10 mouse cellular contexts compared by ENCODE assay signal in genomic region chr8:85076001-85076400, GRCm38 (mm10). TPM values are rescaled to one million over a fixed set of nuclear protein-coding genes. Genes with fewer than 3 reads are reported as not detected.
DNase-seq lines count a peak whose midpoint lies in the region; ATAC-seq and TF ChIP-seq lines count a peak whose summit lies in the region.
"Had no signal": no experiment of that assay in that cellular context is flagged by ENCODE, and none has a peak within 500 bp of the region (broad histone marks: within the 10 kb centered on the region; RNA-seq: fewer than 3 reads in every experiment).

No protein-coding gene starts in this region.

- WGBS in lung, embryonic 14.5 days: 71% methylated on average over 9 of the region's 9 CpGs

- ATAC-seq in lung, embryonic 14.5 days (ENCODE audit: insufficient read depth): no peak

- intact Hi-C loops in gastrocnemius, postnatal 14 days (cut with DNase I; ENCODE audit: low total_unique reads): no loop called here

- H3K9ac ChIP-seq in lung, embryonic 14.5 days: no peak overlapping the region
- H3K9ac ChIP-seq: hindbrain, embryonic 15.5 days had no signal

- H3K4me2 ChIP-seq in lung, embryonic 14.5 days: no peak overlapping the region
- H3K4me2 ChIP-seq: hindbrain, embryonic 15.5 days had no signal

- H3K27me3 ChIP-seq in erythroblast, embryonic 14.5 days (ENCODE audit: control insufficient read depth): no peaks in the 10 kb centered on the region
- no peaks in the 10 kb centered on the region for H3K27me3 ChIP-seq in lung, embryonic 14.5 days (ENCODE audit: insufficient read depth, low read length)
- H3K27me3 ChIP-seq: hindbrain, embryonic 15.5 days had no signal

- H3K4me3 ChIP-seq in erythroblast, embryonic 14.5 days (replicated peaks): peak overlapping the region; percentile 31
- no peak overlapping the region for H3K4me3 ChIP-seq in lung, embryonic 14.5 days (ENCODE audit: low read depth, low read length)
- H3K4me3 ChIP-seq: hindbrain, embryonic 15.5 days had no signal

- H3K27ac ChIP-seq in lung, embryonic 14.5 days (ENCODE audit: low read depth): no peak overlapping the region
- H3K27ac ChIP-seq: hindbrain, embryonic 15.5 days had no signal

- DNase-seq in gastrocnemius, postnatal 10 days: peak; percentile 57
- DNase-seq in gastrocnemius, adult 18-20 months (ENCODE audit: low spot score): no peak
- DNase-seq in spleen, postnatal 10 days (ENCODE audit: low spot score in 2 of 2): peak; percentile 62 to 78
- DNase-seq in spleen, adult 18-20 months: no peak
- peak; percentile 56 for DNase-seq in lung, embryonic 14.5 days
- DNase-seq in gastrocnemius, postnatal 14 days: no peak
- no peak for DNase-seq in thymus, adult 18-20 months

- no peaks in the 10 kb centered on the region for H3K9me3 ChIP-seq in erythroblast, embryonic 14.5 days (ENCODE audit: control insufficient read depth, low read length)
- H3K9me3 ChIP-seq in lung, embryonic 14.5 days (ENCODE audit: low read depth, low read length): no peaks in the 10 kb centered on the region
- H3K9me3 ChIP-seq: hindbrain, embryonic 15.5 days had no signal

- H3K4me1 ChIP-seq in erythroblast, embryonic 14.5 days (ENCODE audit: control insufficient read depth): peaks cover 73% of the 10 kb centered on the region
- peaks cover 8% of the 10 kb centered on the region; the same call in 1 of the 2 replicates for H3K4me1 ChIP-seq in lung, embryonic 14.5 days (ENCODE audit: insufficient read depth)

- peak; percentile 61 for TF ChIP-seq CTCF in lung, embryonic 14.5 days (IDR thresholded peaks at IDR 0.05; ENCODE audit: low read depth)

- H3K36me3 ChIP-seq in erythroblast, embryonic 14.5 days (ENCODE audit: control insufficient read depth): peaks cover 60% of the 10 kb centered on the region
- H3K36me3 ChIP-seq in lung, embryonic 14.5 days (ENCODE audit: insufficient read depth): peaks cover 52% of the 10 kb centered on the region

RNA-seq across cellular contexts. Expression of gene Dhps, which starts 4.4 kb away (rescaled TPM):
- total RNA-seq in gastrocnemius, postnatal 10 days (2021): 10 to 100 TPM; 20.6 to 22.1 TPM
- total RNA-seq in gastrocnemius, adult 18-20 months (2021): 10 to 100 TPM; 31.6 to 35.1 TPM
- polyA plus RNA-seq in erythroblast, embryonic 14.5 days (2012): 2.0 and 2.1 TPM in 2 replicates
- 60.3 and 61.5 TPM in 2 replicates for polyA plus RNA-seq in lung, embryonic 14.5 days (2014; fragmentation: Nextera tagmentation; extraction: Ambion mirVana)
- 10 to 100 TPM; 18.2 to 20.2 TPM for total RNA-seq in gastrocnemius, postnatal 14 days (2021)

RNA-seq across cellular contexts. Expression of gene Wdr83os, which starts 4.5 kb away (rescaled TPM):
- total RNA-seq in gastrocnemius, postnatal 10 days (2021): 10 to 100 TPM; 41.1 to 48.0 TPM
- 10 to 100 TPM; 46.9 to 47.2 TPM for total RNA-seq in gastrocnemius, adult 18-20 months (2021)
- 0.28 and 1.5 TPM in 2 replicates for polyA plus RNA-seq in erythroblast, embryonic 14.5 days (2012)
- 155 and 158 TPM in 2 replicates for polyA plus RNA-seq in lung, embryonic 14.5 days (2014; fragmentation: Nextera tagmentation; extraction: Ambion mirVana)
- 10 to 100 TPM; 45.3 to 46.2 TPM for total RNA-seq in gastrocnemius, postnatal 14 days (2021)

RNA-seq across cellular contexts. Expression of gene Wdr83, which starts 5.1 kb away (rescaled TPM):
- total RNA-seq in gastrocnemius, postnatal 10 days (2021): 10 to 100 TPM; 18.2 to 21.6 TPM
- 10 to 100 TPM; 12.6 to 20.8 TPM for total RNA-seq in gastrocnemius, adult 18-20 months (2021)
- 2.7 and 4.7 TPM in 2 replicates for polyA plus RNA-seq in erythroblast, embryonic 14.5 days (2012)
- polyA plus RNA-seq in lung, embryonic 14.5 days (2014; fragmentation: Nextera tagmentation; extraction: Ambion mirVana): 42.9 and 45.3 TPM in 2 replicates
- total RNA-seq in gastrocnemius, postnatal 14 days (2021): 10 to 100 TPM; 13.2 to 15.1 TPM

RNA-seq across cellular contexts. Expression of gene Man2b1, which starts 7.1 kb away (rescaled TPM):
- 10 to 100 TPM; 16.6 to 20.9 TPM for total RNA-seq in gastrocnemius, postnatal 10 days (2021)
- 1 to 10 TPM; 7.9 to 9.4 TPM for total RNA-seq in gastrocnemius, adult 18-20 months (2021)
- 0.13 and 0.27 TPM in 2 replicates for polyA plus RNA-seq in erythroblast, embryonic 14.5 days (2012)
- 32.7 and 33.9 TPM in 2 replicates for polyA plus RNA-seq in lung, embryonic 14.5 days (2014; fragmentation: Nextera tagmentation; extraction: Ambion mirVana)
- total RNA-seq in gastrocnemius, postnatal 14 days (2021): 10 to 100 TPM; 13.6 to 14.0 TPM

RNA-seq across cellular contexts. Expression of gene Gm5741, which starts 8.2 kb away (rescaled TPM):
- total RNA-seq in gastrocnemius, postnatal 10 days (2021): not detected
- not detected for total RNA-seq in gastrocnemius, adult 18-20 months (2021)
- 0.37 TPM in 1 of 2 replicates, not detected in the other for polyA plus RNA-seq in erythroblast, embryonic 14.5 days (2012)
- polyA plus RNA-seq in lung, embryonic 14.5 days (2014; fragmentation: Nextera tagmentation; extraction: Ambion mirVana): 0.72 TPM in 1 of 2 replicates, not detected in the other
- not detected for total RNA-seq in gastrocnemius, postnatal 14 days (2021)
- polyA plus RNA-seq: neural tube, embryonic 14.5 days had no signal

Comparison
In these comparisons a context has a peak if more than half of its experiments do, and no peak if none do; other contexts are left out.
1. DNase-seq: peak in gastrocnemius, postnatal 10 days (single experiment), spleen, postnatal 10 days (2 of 2) and lung, embryonic 14.5 days (single experiment); none in gastrocnemius, adult 18-20 months (single experiment), spleen, adult 18-20 months (0 of 2), gastrocnemius, postnatal 14 days (single experiment) and thymus, adult 18-20 months (0 of 2).